Mouse (Mus musculus): ENCODE results near the gene 4931422A03Rik.

DNA sequence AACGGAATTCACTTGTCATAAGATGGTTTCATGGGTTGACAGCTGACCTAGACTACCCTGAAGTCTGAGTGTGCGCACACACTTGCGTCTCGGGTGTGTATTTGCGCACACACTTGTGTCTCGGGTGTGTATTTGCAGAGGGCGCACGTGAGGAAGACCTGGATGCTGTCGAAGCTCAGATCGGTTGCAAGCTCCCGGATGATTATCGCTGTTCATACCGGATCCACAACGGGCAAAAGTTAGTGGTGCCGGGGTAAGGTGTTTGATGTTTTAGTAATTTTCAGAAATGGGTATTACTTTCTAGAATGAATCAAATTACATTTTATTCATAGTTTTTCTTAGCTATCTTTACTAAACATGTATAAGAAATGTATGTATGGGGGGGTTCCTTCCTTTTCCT is 14.6 kb upstream of the 4931422A03Rik start:
- TF ChIP-seq EP300 (IDR thresholded peaks at IDR 0.05; ENCODE audit: insufficient read depth, low read depth, low read length) (no peak), CTCF (IDR thresholded peaks at IDR 0.05) (no peak), POLR2A (IDR thresholded peaks at IDR 0.05; ENCODE audit: insufficient read depth, low read depth, low read length) (no peak)

Measured in heart, adult 2 months (tissue).